Mouse (Mus musculus): Measurements from ENCODE around the gene Gramd2. TPM values are rescaled to one million over a fixed set of nuclear protein-coding genes. Genes with fewer than 3 reads are reported as not detected.

Gramd2 gene
- polyA plus RNA-seq, 1 experiment from 2014 or later, result 1.0 TPM

GRCm38 (mm10) chr9:59692145-59692544 is 12.2 kb downstream of the Gramd2 start:
- H3K4me2 ChIP-seq (ENCODE audit: low read depth, low read length), result peak overlapping the region; percentile 50; the same call in 1 of the 2 replicates
- WGBS, result 28% methylated on average over 9 of the region's 9 CpGs
- H3K9me3 ChIP-seq (replicated peaks; ENCODE audit: control insufficient read depth, low read length), result no peaks in the 10 kb centered on the region
- no peak overlapping the region for H3K27ac ChIP-seq (replicated peaks; ENCODE audit: low read depth, low read length)
- H3K4me3 ChIP-seq (ENCODE audit: low read depth, low read length), result no peak overlapping the region
- DNase-seq (ENCODE audit: low spot score) (no peak), ATAC-seq (replicated peaks; ENCODE audit: insufficient number of reproducible peaks, low FRiP score, low TSS enrichment, low read depth) (no peak)
- no peaks in the 10 kb centered on the region for H3K4me1 ChIP-seq (ENCODE audit: control insufficient read depth, insufficient read depth, low read length)
- no peak overlapping the region for H3K9ac ChIP-seq (replicated peaks; ENCODE audit: low read length)
- no peaks in the 10 kb centered on the region for H3K36me3 ChIP-seq (replicated peaks; ENCODE audit: control insufficient read depth, insufficient read depth, low read depth, low read length)
- H3K27me3 ChIP-seq (ENCODE audit: control insufficient read depth, insufficient read depth, low read length), result 0 out of 2 replicates have a peak, but pooled peaks cover 2% of the 10 kb centered on the region

- H3K9ac ChIP-seq (replicated peaks; ENCODE audit: low read length), result 0 out of 2 replicates have a peak overlapping the region, but pooled peaks have one; percentile 13
- ATAC-seq (replicated peaks; ENCODE audit: insufficient number of reproducible peaks, low FRiP score, low TSS enrichment, low read depth) (no peak), DNase-seq (ENCODE audit: low spot score) (no peak)
- H3K36me3 ChIP-seq (replicated peaks; ENCODE audit: control insufficient read depth, insufficient read depth, low read depth, low read length), result no peaks in the 10 kb centered on the region
- no peak overlapping the region for H3K4me2 ChIP-seq (ENCODE audit: low read depth, low read length)
- H3K4me1 ChIP-seq (ENCODE audit: control insufficient read depth, insufficient read depth, low read length), result no peaks in the 10 kb centered on the region
- no peak overlapping the region for H3K27ac ChIP-seq (replicated peaks; ENCODE audit: low read depth, low read length)
- H3K4me3 ChIP-seq (ENCODE audit: low read depth, low read length), result no peak overlapping the region
- WGBS, result 29% methylated on average over 16 of the region's 16 CpGs
- H3K27me3 ChIP-seq (ENCODE audit: control insufficient read depth, insufficient read depth, low read length), result 0 out of 2 replicates have a peak, but pooled peaks cover 2% of the 10 kb centered on the region
- no peaks in the 10 kb centered on the region for H3K9me3 ChIP-seq (replicated peaks; ENCODE audit: control insufficient read depth, low read length)
Measured at GRCm38 (mm10) chr9:59694571-59695450, 14.9 kb downstream of the Gramd2 start.

GRCm38 (mm10) chr9:59695451-59695813 is 15.5 kb downstream of the Gramd2 start:
- H3K36me3 ChIP-seq (replicated peaks; ENCODE audit: control insufficient read depth, insufficient read depth, low read depth, low read length), result no peaks in the 10 kb centered on the region
- no peak overlapping the region for H3K4me3 ChIP-seq (ENCODE audit: low read depth, low read length)
- 33% methylated on average over 3 of the region's 3 CpGs for WGBS
- H3K27ac ChIP-seq (replicated peaks; ENCODE audit: low read depth, low read length), result no peak overlapping the region
- ATAC-seq (replicated peaks; ENCODE audit: insufficient number of reproducible peaks, low FRiP score, low TSS enrichment, low read depth) (no peak), DNase-seq (ENCODE audit: low spot score) (no peak)
- H3K9ac ChIP-seq (replicated peaks; ENCODE audit: low read length), result 0 out of 2 replicates have a peak overlapping the region, but pooled peaks have one; percentile 13
- 0 out of 2 replicates have a peak, but pooled peaks cover 2% of the 10 kb centered on the region for H3K27me3 ChIP-seq (ENCODE audit: control insufficient read depth, insufficient read depth, low read length)
- H3K4me2 ChIP-seq (ENCODE audit: low read depth, low read length), result no peak overlapping the region
- H3K9me3 ChIP-seq (replicated peaks; ENCODE audit: control insufficient read depth, low read length), result no peaks in the 10 kb centered on the region
- no peaks in the 10 kb centered on the region for H3K4me1 ChIP-seq (ENCODE audit: control insufficient read depth, insufficient read depth, low read length)

- Histone ChIP-seq H3K9ac (replicated peaks; ENCODE audit: low read length) (no peak overlapping the region), H3K27me3 (ENCODE audit: control insufficient read depth, insufficient read depth, low read length) (0 out of 2 replicates have a peak, but pooled peaks cover 2% of the 10 kb centered on the region), H3K9me3 (replicated peaks; ENCODE audit: control insufficient read depth, low read length) (no peaks in the 10 kb centered on the region), H3K4me2 (ENCODE audit: low read depth, low read length) (no peak overlapping the region), H3K27ac (replicated peaks; ENCODE audit: low read depth, low read length) (no peak overlapping the region), H3K4me3 (ENCODE audit: low read depth, low read length) (no peak overlapping the region), H3K36me3 (replicated peaks; ENCODE audit: control insufficient read depth, insufficient read depth, low read depth, low read length) (no peaks in the 10 kb centered on the region), H3K4me1 (ENCODE audit: control insufficient read depth, insufficient read depth, low read length) (no peaks in the 10 kb centered on the region)
- no peak for ATAC-seq (replicated peaks; ENCODE audit: insufficient number of reproducible peaks, low FRiP score, low TSS enrichment, low read depth)
- 76% methylated on average over 3 of the region's 3 CpGs for WGBS
- DNase-seq (ENCODE audit: low spot score), result no peak
Measured at GRCm38 (mm10) chr9:59696381-59696780, 16.4 kb downstream of the Gramd2 start.

GRCm38 (mm10) chr9:59701094-59701493 is 21.1 kb downstream of the Gramd2 start:
- 82% methylated on average over 7 of the region's 7 CpGs for WGBS
- H3K27me3 ChIP-seq (ENCODE audit: control insufficient read depth, insufficient read depth, low read length), result no peaks in the 10 kb centered on the region
- DNase-seq (ENCODE audit: low spot score), result no peak
- H3K9ac ChIP-seq (replicated peaks; ENCODE audit: low read length), result no peak overlapping the region
- no peaks in the 10 kb centered on the region for H3K36me3 ChIP-seq (replicated peaks; ENCODE audit: control insufficient read depth, insufficient read depth, low read depth, low read length)
- H3K4me2 ChIP-seq (ENCODE audit: low read depth, low read length), result no peak overlapping the region
- H3K27ac ChIP-seq (replicated peaks; ENCODE audit: low read depth, low read length), result no peak overlapping the region
- ATAC-seq (replicated peaks; ENCODE audit: insufficient number of reproducible peaks, low FRiP score, low TSS enrichment, low read depth), result no peak
- H3K4me3 ChIP-seq (ENCODE audit: low read depth, low read length), result no peak overlapping the region
- H3K9me3 ChIP-seq (replicated peaks; ENCODE audit: control insufficient read depth, low read length), result no peaks in the 10 kb centered on the region
- H3K4me1 ChIP-seq (ENCODE audit: control insufficient read depth, insufficient read depth, low read length), result no peaks in the 10 kb centered on the region

GRCm38 (mm10) chr9:59703099-59703498 is 23.2 kb downstream of the Gramd2 start:
- ATAC-seq (replicated peaks; ENCODE audit: insufficient number of reproducible peaks, low FRiP score, low TSS enrichment, low read depth) (no peak), DNase-seq (ENCODE audit: low spot score) (no peak)
- H3K4me3 ChIP-seq (ENCODE audit: low read depth, low read length), result no peak overlapping the region
- no peaks in the 10 kb centered on the region for H3K4me1 ChIP-seq (ENCODE audit: control insufficient read depth, insufficient read depth, low read length)
- no peak overlapping the region for H3K4me2 ChIP-seq (ENCODE audit: low read depth, low read length)
- no peaks in the 10 kb centered on the region for H3K27me3 ChIP-seq (ENCODE audit: control insufficient read depth, insufficient read depth, low read length)
- H3K9ac ChIP-seq (replicated peaks; ENCODE audit: low read length), result no peak overlapping the region
- H3K9me3 ChIP-seq (replicated peaks; ENCODE audit: control insufficient read depth, low read length), result no peaks in the 10 kb centered on the region
- WGBS, result 63% methylated on average over 6 of the region's 6 CpGs
- H3K27ac ChIP-seq (replicated peaks; ENCODE audit: low read depth, low read length), result no peak overlapping the region
- no peaks in the 10 kb centered on the region for H3K36me3 ChIP-seq (replicated peaks; ENCODE audit: control insufficient read depth, insufficient read depth, low read depth, low read length)

GRCm38 (mm10) chr9:59706850-59707825 is 27.2 kb downstream of the Gramd2 start:
- WGBS, result 56% methylated on average over 10 of the region's 10 CpGs
- ATAC-seq (replicated peaks; ENCODE audit: insufficient number of reproducible peaks, low FRiP score, low TSS enrichment, low read depth) (no peak), DNase-seq (ENCODE audit: low spot score) (no peak)
- Histone ChIP-seq H3K4me3 (ENCODE audit: low read depth, low read length) (no peak overlapping the region), H3K27ac (replicated peaks; ENCODE audit: low read depth, low read length) (no peak overlapping the region), H3K4me1 (ENCODE audit: control insufficient read depth, insufficient read depth, low read length) (no peaks in the 10 kb centered on the region), H3K36me3 (replicated peaks; ENCODE audit: control insufficient read depth, insufficient read depth, low read depth, low read length) (no peaks in the 10 kb centered on the region), H3K4me2 (ENCODE audit: low read depth, low read length) (no peak overlapping the region), H3K9me3 (replicated peaks; ENCODE audit: control insufficient read depth, low read length) (no peaks in the 10 kb centered on the region), H3K27me3 (ENCODE audit: control insufficient read depth, insufficient read depth, low read length) (no peaks in the 10 kb centered on the region), H3K9ac (replicated peaks; ENCODE audit: low read length) (no peak overlapping the region)
